Mouse (Mus musculus) intestine, embryonic 14.5 days (tissue): ENCODE data around the gene 2510009E07Rik. TPM values are rescaled to one million over a fixed set of nuclear protein-coding genes. Genes with fewer than 3 reads are reported as not detected.

ENCODE experiments used
- ATAC-seq: fragments of 200-750 bp; cut with Nextera tagmentation; replicated peaks from 2 replicates; pipeline ENCODE4 v1.8.0; 2017; ENCODE audit warnings: low read depth, moderate number of reproducible peaks, moderate TSS enrichment, moderate library complexity; ENCODE audit not compliant: low FRiP score, low TSS enrichment
- DNase-seq: peaks from one replicate; pipeline ENCODE4 v3.0.0-alpha.2; 2018; ENCODE audit warnings: low spot score
- H3K27ac ChIP-seq: fragments of 300-500 bp; sonication (generic); 2 replicates; pipeline ENCODE4 v1.5.1; 2014; ENCODE audit warnings: low read depth, mild to moderate bottlenecking, control low read depth
- H3K27me3 ChIP-seq: fragments of 300-500 bp; sonication (generic); replicated peaks from 2 replicates; pipeline ENCODE4 v1.6.1; 2014; ENCODE audit warnings: low read length, control low read depth; ENCODE audit not compliant: control insufficient read depth, insufficient read depth
- H3K36me3 ChIP-seq: fragments of 300-500 bp; sonication (generic); 2 replicates; pipeline ENCODE4 v1.6.1; 2014; ENCODE audit warnings: low read length, control low read depth; ENCODE audit not compliant: control insufficient read depth, insufficient read depth
- H3K4me1 ChIP-seq: fragments of 300-500 bp; sonication (generic); replicated peaks from 2 replicates; pipeline ENCODE4 v1.6.1; 2014; ENCODE audit warnings: low read length, control low read depth, mixed read lengths; ENCODE audit not compliant: control insufficient read depth, insufficient read depth
- H3K4me2 ChIP-seq: fragments of 300-500 bp; sonication (generic); 2 replicates; pipeline ENCODE4 v1.6.1; 2014; ENCODE audit warnings: low read length
- H3K4me3 ChIP-seq: fragments of 300-500 bp; sonication (generic); 2 replicates; pipeline ENCODE4 v1.5.1; 2014; ENCODE audit warnings: low read depth, low read length, control low read depth, mixed read lengths
- H3K9ac ChIP-seq: fragments of 300-500 bp; sonication (generic); 2 replicates; pipeline ENCODE4 v1.6.1; 2014; ENCODE audit warnings: mild to moderate bottlenecking, low read length
- H3K9me3 ChIP-seq: fragments of 300-500 bp; sonication (generic); 2 replicates; pipeline ENCODE4 v1.6.1; 2016; ENCODE audit warnings: low read length, control low read depth; ENCODE audit not compliant: control insufficient read depth
- WGBS: fragments of 180-500 bp; shearing (Covaris S2); extraction: QIAGEN DNeasy Blood & Tissue Kit; methylation state at CpG from one replicate; pipeline ENCODE4 v1.1.7; 2014; 5-methylcytosine and 5-hydroxymethylcytosine counted together
- polyA plus RNA-seq: library from polyadenylated mRNA; unstranded; fragments of >200 nt; fragmentation: Nextera tagmentation; extraction: Ambion mirVana; gene quantifications from 2 replicates; pipeline ENCODE4 v1.2.1, GENCODE M21; 2014

The 2510009E07Rik gene
- polyA plus RNA-seq, 1 experiment from 2014 or later, result 20.0 TPM

DNA sequence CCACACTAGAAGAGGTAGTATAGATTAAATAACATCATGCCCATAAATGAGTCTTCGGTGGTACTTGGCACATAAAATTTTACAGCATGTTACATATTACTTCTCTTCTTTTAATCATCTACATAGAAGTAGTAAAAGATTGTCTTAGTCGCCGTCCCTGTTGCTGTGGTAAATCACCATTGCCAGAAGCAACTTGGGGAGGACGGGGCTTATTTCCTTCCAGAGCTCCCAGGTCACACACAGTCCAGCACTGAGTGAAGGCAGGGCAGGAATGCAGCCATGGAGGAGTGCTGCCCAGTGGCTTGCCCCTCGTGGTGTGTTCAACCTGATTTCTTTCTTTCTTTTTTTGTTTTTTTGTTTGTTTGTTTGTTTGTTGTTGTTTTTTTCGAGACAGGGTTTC lies 90.1 kb downstream of the 2510009E07Rik start:
- no peak for DNase-seq
- Histone ChIP-seq H3K36me3 (no peaks in the 10 kb centered on the region), H3K4me1 (no peaks in the 10 kb centered on the region), H3K4me2 (no peak overlapping the region), H3K27ac (no peak overlapping the region), H3K9me3 (no peaks in the 10 kb centered on the region), H3K9ac (no peak overlapping the region), H3K27me3 (no peaks in the 10 kb centered on the region), H3K4me3 (no peak overlapping the region)
- no peak for ATAC-seq
- 81% methylated on average over 6 of the region's 6 CpGs for WGBS

Other genes with a start within 250 kb of the 2510009E07Rik start
- gene Ehhadh, start 93.1 kb upstream of the 2510009E07Rik start, polyA plus RNA-seq, result 4.2 and 4.8 TPM in 2 replicates
- 1.4 and 1.7 TPM in 2 replicates for gene Map3k13, start 99.7 kb upstream of the 2510009E07Rik start, polyA plus RNA-seq